ENCODE assay signal across 16 mouse cellular contexts in the genomic region with DNA sequence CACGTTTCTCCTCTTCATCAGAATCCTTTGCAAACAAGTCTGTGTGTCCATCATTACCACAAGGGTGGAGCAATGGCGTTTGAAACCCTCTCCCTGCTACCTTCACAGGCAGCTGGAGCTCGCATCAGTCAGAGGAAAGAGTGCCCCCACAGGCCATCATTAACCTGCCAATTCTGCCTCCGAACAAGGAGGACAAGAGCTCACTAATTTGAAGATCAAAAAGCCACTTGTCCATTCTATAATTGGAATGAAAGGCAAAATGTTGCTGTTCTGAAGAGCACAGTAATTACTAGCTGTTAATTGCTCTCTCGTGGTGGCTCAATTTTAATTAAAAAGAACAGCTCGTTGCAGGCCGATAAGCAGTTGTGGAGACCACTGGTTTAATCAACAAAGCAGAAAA.
DNase-seq lines count a peak whose midpoint lies in the region; ATAC-seq and TF ChIP-seq lines count a peak whose summit lies in the region.
"Had no signal": no experiment of that assay in that cellular context is flagged by ENCODE, and none has a peak within 500 bp of the region (broad histone marks: within the 10 kb centered on the region; RNA-seq: fewer than 3 reads in every experiment).

No protein-coding gene starts in this region.

- no peak overlapping the region for H3K4me3 ChIP-seq in intestine, postnatal 0 days (ENCODE audit: low read depth, low read length)
- H3K4me3 ChIP-seq in intestine, embryonic 15.5 days (replicated peaks) = no peak overlapping the region
- H3K4me3 ChIP-seq in embryonic facial prominence, embryonic 11.5 days (ENCODE audit: low read depth, low read length) = no peak overlapping the region
- H3K4me3 ChIP-seq in midbrain, embryonic 15.5 days = no peak overlapping the region
- H3K4me3 ChIP-seq: gastrocnemius, adult 2 months; heart, embryonic 10.5 days; liver, embryonic 13.5 days; neural tube, embryonic 12.5 days had no signal

- no peaks in the 10 kb centered on the region for H3K4me1 ChIP-seq in intestine, postnatal 0 days (replicated peaks; ENCODE audit: control insufficient read depth, insufficient read depth, low read length)
- H3K4me1 ChIP-seq in intestine, embryonic 15.5 days (replicated peaks) = no peaks in the 10 kb centered on the region
- H3K4me1 ChIP-seq in embryonic facial prominence, embryonic 11.5 days (ENCODE audit: control insufficient read depth, insufficient read depth, low read length) = no peaks in the 10 kb centered on the region
- peaks cover 4% of the 10 kb centered on the region; the same call in 1 of the 2 replicates for H3K4me1 ChIP-seq in midbrain, embryonic 15.5 days
- H3K4me1 ChIP-seq: neural tube, embryonic 12.5 days had no signal

- H3K27ac ChIP-seq in intestine, postnatal 0 days (ENCODE audit: low read depth, low read length) = no peak overlapping the region
- H3K27ac ChIP-seq in intestine, embryonic 15.5 days = no peak overlapping the region
- no peak overlapping the region for H3K27ac ChIP-seq in embryonic facial prominence, embryonic 11.5 days (replicated peaks; ENCODE audit: low read depth, low read length)
- H3K27ac ChIP-seq in midbrain, embryonic 15.5 days = no peak overlapping the region
- H3K27ac ChIP-seq: gastrocnemius, adult 2 months; heart, embryonic 10.5 days; liver, embryonic 13.5 days; neural tube, embryonic 12.5 days had no signal

- H3K9me3 ChIP-seq in intestine, postnatal 0 days (ENCODE audit: control insufficient read depth) = no peaks in the 10 kb centered on the region
- no peaks in the 10 kb centered on the region for H3K9me3 ChIP-seq in intestine, embryonic 15.5 days
- H3K9me3 ChIP-seq in embryonic facial prominence, embryonic 11.5 days (replicated peaks; ENCODE audit: control insufficient read depth, low read length) = no peaks in the 10 kb centered on the region
- H3K9me3 ChIP-seq in midbrain, embryonic 15.5 days = no peaks in the 10 kb centered on the region
- H3K9me3 ChIP-seq: heart, embryonic 10.5 days; liver, embryonic 13.5 days; neural tube, embryonic 12.5 days had no signal

- H3K27me3 ChIP-seq in intestine, postnatal 0 days (replicated peaks; ENCODE audit: control insufficient read depth, insufficient read depth, low read length) = no peaks in the 10 kb centered on the region
- H3K27me3 ChIP-seq in intestine, embryonic 15.5 days (replicated peaks) = no peaks in the 10 kb centered on the region
- H3K27me3 ChIP-seq in embryonic facial prominence, embryonic 11.5 days (ENCODE audit: control insufficient read depth, insufficient read depth, low read length) = no peaks in the 10 kb centered on the region
- no peaks in the 10 kb centered on the region for H3K27me3 ChIP-seq in midbrain, embryonic 15.5 days (replicated peaks)
- H3K27me3 ChIP-seq: liver, embryonic 13.5 days; neural tube, embryonic 12.5 days had no signal

- DNase-seq in brain, embryonic 14.5 days (ENCODE audit: low read depth) = peak; percentile 76
- peak; percentile 20 for DNase-seq in embryonic facial prominence, embryonic 11.5 days (ENCODE audit: low spot score)
- no peak for DNase-seq in left cerebral cortex, adult 8-10 months (ENCODE audit: low spot score in 2 of 2)
- DNase-seq in ovary, postnatal 10 days (ENCODE audit: low spot score) = no peak
- DNase-seq in c-Kit-positive CD71-positive TER-119-positive erythroid progenitor cells, embryonic 14.5 days (ENCODE audit: low spot score) = no peak
- DNase-seq: cerebellum, postnatal 36 days; gastrocnemius, adult 2 months; heart, postnatal 4 days; kidney, adult 8-10 months; liver, embryonic 13.5 days had no signal

- no peak overlapping the region for H3K4me2 ChIP-seq in intestine, postnatal 0 days (replicated peaks; ENCODE audit: low read depth)
- no peak overlapping the region for H3K4me2 ChIP-seq in intestine, embryonic 15.5 days (replicated peaks)
- H3K4me2 ChIP-seq in embryonic facial prominence, embryonic 11.5 days (ENCODE audit: low read depth, low read length) = no peak overlapping the region
- no peak overlapping the region for H3K4me2 ChIP-seq in midbrain, embryonic 15.5 days
- H3K4me2 ChIP-seq: liver, embryonic 13.5 days; neural tube, embryonic 12.5 days had no signal

- no peak for TF ChIP-seq POLR2A in brain, embryonic 14.5 days (IDR thresholded peaks at IDR 0.05; ENCODE audit: borderline replicate concordance, extremely low read depth, insufficient read depth, insufficient read length, poor library complexity, severe bottlenecking)

- WGBS in intestine, postnatal 0 days = 61% methylated on average over 7 of the region's 7 CpGs
- 51% methylated on average over 7 of the region's 7 CpGs for WGBS in intestine, embryonic 15.5 days
- WGBS in embryonic facial prominence, embryonic 11.5 days = 34% methylated on average over 7 of the region's 7 CpGs
- WGBS in midbrain, embryonic 15.5 days = 32% methylated on average over 7 of the region's 7 CpGs

- H3K36me3 ChIP-seq in intestine, postnatal 0 days (ENCODE audit: control insufficient read depth, insufficient read depth) = no peaks in the 10 kb centered on the region
- no peaks in the 10 kb centered on the region for H3K36me3 ChIP-seq in intestine, embryonic 15.5 days
- H3K36me3 ChIP-seq in embryonic facial prominence, embryonic 11.5 days (replicated peaks; ENCODE audit: control insufficient read depth, insufficient read depth, low read depth, low read length) = no peaks in the 10 kb centered on the region
- no peaks in the 10 kb centered on the region for H3K36me3 ChIP-seq in midbrain, embryonic 15.5 days (replicated peaks)
- H3K36me3 ChIP-seq: heart, embryonic 10.5 days; liver, embryonic 13.5 days; neural tube, embryonic 12.5 days had no signal

- H3K9ac ChIP-seq in intestine, postnatal 0 days (ENCODE audit: low read depth, low read length) = no peak overlapping the region
- H3K9ac ChIP-seq in intestine, embryonic 15.5 days = no peak overlapping the region
- no peak overlapping the region for H3K9ac ChIP-seq in embryonic facial prominence, embryonic 11.5 days (replicated peaks; ENCODE audit: low read length)
- H3K9ac ChIP-seq in midbrain, embryonic 15.5 days = no peak overlapping the region
- H3K9ac ChIP-seq: liver, embryonic 13.5 days; neural tube, embryonic 12.5 days had no signal

- ATAC-seq in intestine, postnatal 0 days = no peak
- no peak for ATAC-seq in intestine, embryonic 15.5 days
- no peak for ATAC-seq in embryonic facial prominence, embryonic 11.5 days (replicated peaks; ENCODE audit: insufficient number of reproducible peaks, low FRiP score, low TSS enrichment, low read depth)
- peak; percentile 82 for ATAC-seq in midbrain, embryonic 15.5 days (replicated peaks)
- ATAC-seq: CD4-positive, CD25-positive, alpha-beta regulatory T cell, adult 4 months had no signal

- TF ChIP-seq CTCF in intestine, postnatal 0 days (IDR thresholded peaks at IDR 0.05; ENCODE audit: low read depth) = peak; percentile 27; the same call in 1 of the 2 replicates
- peak; percentile 51; the same call in 1 of the 2 replicates for TF ChIP-seq CTCF in brain, embryonic 14.5 days (IDR thresholded peaks at IDR 0.05; ENCODE audit: borderline replicate concordance, extremely low read depth, insufficient read depth, insufficient read length)

Comparison
In these comparisons a context has a peak if more than half of its experiments do, and no peak if none do; other contexts are left out.
1. DNase-seq: peak in brain, embryonic 14.5 days (single experiment) and embryonic facial prominence, embryonic 11.5 days (single experiment); none in left cerebral cortex, adult 8-10 months (0 of 2), ovary, postnatal 10 days (single experiment) and c-Kit-positive CD71-positive TER-119-positive erythroid progenitor cells, embryonic 14.5 days (single experiment).